Mouse (Mus musculus): ENCODE results near the gene Hoxc10. TPM values are rescaled to one million over a fixed set of nuclear protein-coding genes. Genes with fewer than 3 reads are reported as not detected.

The Hoxc10 gene
- polyA plus RNA-seq (2016; fragmentation: Nextera tagmentation; extraction: Ambion mirVana): not detected in 2 replicates

DNA sequence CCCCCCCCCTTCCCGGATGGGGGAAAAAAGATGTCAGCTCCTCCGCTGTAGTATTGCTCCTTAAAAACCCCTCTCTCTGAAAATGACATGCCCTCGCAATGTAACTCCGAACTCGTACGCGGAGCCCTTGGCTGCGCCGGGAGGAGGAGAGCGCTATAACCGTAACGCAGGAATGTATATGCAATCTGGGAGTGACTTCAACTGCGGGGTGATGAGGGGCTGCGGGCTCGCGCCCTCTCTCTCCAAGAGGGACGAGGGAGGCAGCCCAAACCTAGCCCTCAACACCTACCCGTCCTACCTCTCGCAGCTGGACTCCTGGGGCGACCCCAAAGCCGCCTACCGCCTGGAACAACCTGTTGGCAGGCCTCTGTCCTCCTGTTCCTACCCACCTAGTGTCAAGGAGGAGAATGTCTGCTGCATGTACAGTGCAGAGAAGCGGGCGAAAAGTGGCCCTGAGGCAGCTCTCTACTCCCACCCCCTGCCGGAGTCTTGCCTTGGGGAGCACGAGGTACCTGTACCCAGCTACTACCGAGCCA lies at the start of gene Hoxc10:
Hoxc10 (plus strand) TSS at position 21 of the 536 bp plus-strand sequence.
- no peak within 1 kb of the TSS for H3K9ac ChIP-seq
- ATAC-seq: no peak
- H3K27ac ChIP-seq: no peak within 1 kb of the TSS
- no peaks in the 10 kb centered on the region for H3K36me3 ChIP-seq
- H3K27me3 ChIP-seq (replicated peaks): peaks cover 98% of the 10 kb centered on the region
- H3K4me3 ChIP-seq: peak within 1 kb of the TSS; percentile 9; the same call in 1 of the 2 replicates
- H3K9me3 ChIP-seq (replicated peaks): no peaks in the 10 kb centered on the region
- WGBS (ENCODE audit: insufficient replicate concordance): 4% methylated on average over 27 of the region's 27 CpGs
- H3K4me1 ChIP-seq: no peaks in the 10 kb centered on the region
- peak within 1 kb of the TSS; percentile 27; the same call in 1 of the 2 replicates for H3K4me2 ChIP-seq

DNA sequence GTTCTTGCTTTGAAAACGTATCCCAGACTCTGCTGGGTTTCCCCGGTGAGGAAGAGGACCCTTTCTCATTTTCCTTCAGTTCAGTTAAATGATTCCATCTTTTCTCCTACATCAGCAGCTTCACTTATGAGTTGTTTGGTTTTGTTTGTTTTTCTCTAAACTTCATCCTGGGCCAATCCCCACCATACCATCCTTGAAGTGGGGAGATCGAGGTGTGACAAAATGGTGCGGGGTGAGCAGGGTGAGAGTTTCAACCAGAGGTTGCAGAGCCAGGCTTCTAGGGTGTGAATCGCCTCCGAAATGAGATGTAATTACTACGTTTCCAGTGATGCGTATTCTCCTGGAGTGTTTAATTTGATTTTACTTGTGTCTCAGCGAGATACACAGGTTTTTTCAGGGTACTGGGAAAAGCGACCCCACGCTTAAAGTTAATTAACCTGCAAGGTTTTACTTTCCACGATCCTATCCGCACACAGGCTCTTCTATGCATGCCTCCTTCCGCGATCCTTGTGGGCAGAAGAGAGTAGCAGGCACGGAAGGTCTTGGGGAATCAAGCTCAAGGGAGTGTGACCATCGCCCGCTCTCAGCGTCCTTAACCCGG lies 48.5 kb upstream of the Hoxc10 start:
- Histone ChIP-seq H3K9ac (no peak overlapping the region), H3K4me2 (no peak overlapping the region), H3K4me3 (no peak overlapping the region), H3K4me1 (no peaks in the 10 kb centered on the region), H3K36me3 (no peaks in the 10 kb centered on the region), H3K27me3 (replicated peaks) (peaks cover 93% of the 10 kb centered on the region), H3K9me3 (replicated peaks) (no peaks in the 10 kb centered on the region), H3K27ac (no peak overlapping the region)
- WGBS (ENCODE audit: insufficient replicate concordance): 3% methylated on average over 20 of the region's 20 CpGs
- ATAC-seq: no peak

DNA sequence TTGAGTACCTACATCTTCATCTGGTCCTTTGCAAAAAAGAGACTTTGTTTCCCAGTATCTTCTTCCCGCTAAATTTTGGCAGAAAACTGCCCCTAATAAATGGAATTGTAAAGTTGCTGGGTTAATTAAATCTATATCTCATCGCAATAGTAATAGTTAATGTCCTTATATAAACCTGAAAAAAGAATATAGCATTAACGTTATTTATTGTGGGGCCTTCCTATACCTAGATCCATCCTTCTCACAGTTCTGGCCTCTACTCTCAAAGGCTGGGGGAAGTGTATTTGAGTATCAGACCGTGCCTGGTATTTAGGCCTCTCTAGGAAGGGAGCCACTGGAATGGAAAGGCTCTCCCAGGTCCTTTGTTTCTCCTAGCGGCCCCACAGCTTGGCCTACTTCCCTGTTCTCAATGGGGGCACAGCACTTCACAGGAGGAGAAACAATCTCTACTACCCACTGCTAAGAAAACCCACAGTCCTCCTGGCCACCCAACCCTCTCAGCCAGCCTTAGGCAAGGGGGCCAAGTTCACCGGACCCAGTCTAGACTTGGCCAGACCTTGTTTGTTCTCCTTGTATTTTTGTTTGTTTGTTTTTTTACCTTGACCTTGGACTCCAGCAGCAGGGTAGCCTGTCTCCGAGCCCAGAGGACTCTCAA lies 47.9 kb upstream of the Hoxc10 start:
- no peaks in the 10 kb centered on the region for H3K9me3 ChIP-seq (replicated peaks)
- no peak overlapping the region for H3K27ac ChIP-seq
- no peaks in the 10 kb centered on the region for H3K4me1 ChIP-seq
- peaks cover 94% of the 10 kb centered on the region for H3K27me3 ChIP-seq (replicated peaks)
- WGBS (ENCODE audit: insufficient replicate concordance): 6% methylated on average over 7 of the region's 7 CpGs
- no peak overlapping the region for H3K4me2 ChIP-seq
- H3K4me3 ChIP-seq: no peak overlapping the region
- H3K9ac ChIP-seq: no peak overlapping the region
- no peak for ATAC-seq
- H3K36me3 ChIP-seq: no peaks in the 10 kb centered on the region

DNA sequence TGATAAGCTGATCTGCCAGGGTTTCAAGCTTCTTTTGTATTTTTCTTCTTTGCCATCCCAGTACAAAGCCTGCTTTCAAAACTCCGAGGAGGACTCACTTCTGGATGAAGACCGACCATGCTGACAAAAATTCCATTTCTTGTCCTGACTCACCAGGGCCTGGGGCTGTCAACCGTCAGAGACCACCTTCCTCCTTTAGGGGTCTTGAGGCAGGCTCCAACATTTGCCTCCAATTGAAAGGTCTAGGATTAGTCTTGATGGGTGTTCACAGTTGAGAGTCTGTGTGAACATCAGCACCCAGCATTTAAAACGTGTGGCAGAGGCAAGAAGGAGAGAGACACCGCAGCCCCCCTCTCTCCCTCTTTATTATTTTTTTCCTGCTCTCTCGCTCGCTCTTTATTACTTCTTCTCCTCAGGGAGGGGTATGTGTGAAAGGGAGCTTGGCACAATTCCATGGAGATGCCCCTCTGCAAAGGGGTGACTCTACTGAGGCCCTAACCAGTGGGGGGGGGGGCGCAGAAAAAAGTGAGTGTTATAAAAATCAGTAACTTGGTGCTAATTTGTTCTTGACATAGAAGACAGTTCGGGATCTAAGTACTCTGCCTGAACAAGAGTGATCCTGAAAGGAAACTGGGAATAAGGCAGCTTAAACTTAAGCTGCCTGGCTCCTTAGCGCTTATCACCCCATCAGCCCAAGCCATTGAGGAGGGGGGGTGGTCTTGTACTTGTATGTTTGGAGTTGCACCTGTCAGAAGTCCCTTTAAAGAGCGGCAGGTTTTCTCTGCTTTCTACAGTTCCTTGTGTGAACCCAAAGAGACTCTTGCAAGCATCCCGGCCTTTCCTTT lies 47.0 kb upstream of the Hoxc10 start:
- H3K9ac ChIP-seq: no peak overlapping the region
- H3K27ac ChIP-seq: no peak overlapping the region
- peaks cover 97% of the 10 kb centered on the region for H3K27me3 ChIP-seq (replicated peaks)
- H3K4me2 ChIP-seq: no peak overlapping the region
- H3K4me3 ChIP-seq: no peak overlapping the region
- no peaks in the 10 kb centered on the region for H3K4me1 ChIP-seq
- no peaks in the 10 kb centered on the region for H3K9me3 ChIP-seq (replicated peaks)
- no peaks in the 10 kb centered on the region for H3K36me3 ChIP-seq
- ATAC-seq: no peak
- 5% methylated on average over 12 of the region's 12 CpGs for WGBS (ENCODE audit: insufficient replicate concordance)

DNA sequence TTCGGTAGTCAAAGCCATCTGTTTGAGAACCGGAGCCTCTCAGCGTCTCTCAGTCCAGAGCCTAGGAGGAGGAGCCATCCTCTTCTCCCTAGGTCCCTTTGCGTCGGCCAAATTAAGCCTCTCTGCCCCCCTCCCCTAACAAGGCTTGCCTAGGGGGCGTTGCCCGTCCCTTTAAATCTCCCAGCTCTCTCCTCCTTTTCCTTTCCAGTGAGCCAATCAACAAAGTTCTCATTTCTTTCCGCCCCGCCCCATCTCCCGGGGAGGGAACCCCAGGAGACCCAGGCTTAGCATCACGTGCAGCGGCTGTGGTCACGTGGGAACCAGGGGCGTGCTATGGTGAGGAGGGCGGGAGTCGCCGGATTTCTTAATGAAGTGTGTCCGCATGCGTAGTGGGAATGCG lies 46.0 kb upstream of the Hoxc10 start:
- no peak overlapping the region for H3K9ac ChIP-seq
- peaks cover 99% of the 10 kb centered on the region for H3K27me3 ChIP-seq (replicated peaks)
- ATAC-seq: no peak
- H3K4me3 ChIP-seq: no peak overlapping the region
- no peaks in the 10 kb centered on the region for H3K36me3 ChIP-seq
- WGBS (ENCODE audit: insufficient replicate concordance): 3% methylated on average over 20 of the region's 20 CpGs
- H3K4me2 ChIP-seq: peak overlapping the region; percentile 25
- no peak overlapping the region for H3K27ac ChIP-seq
- no peaks in the 10 kb centered on the region for H3K4me1 ChIP-seq
- no peaks in the 10 kb centered on the region for H3K9me3 ChIP-seq (replicated peaks)

DNA sequence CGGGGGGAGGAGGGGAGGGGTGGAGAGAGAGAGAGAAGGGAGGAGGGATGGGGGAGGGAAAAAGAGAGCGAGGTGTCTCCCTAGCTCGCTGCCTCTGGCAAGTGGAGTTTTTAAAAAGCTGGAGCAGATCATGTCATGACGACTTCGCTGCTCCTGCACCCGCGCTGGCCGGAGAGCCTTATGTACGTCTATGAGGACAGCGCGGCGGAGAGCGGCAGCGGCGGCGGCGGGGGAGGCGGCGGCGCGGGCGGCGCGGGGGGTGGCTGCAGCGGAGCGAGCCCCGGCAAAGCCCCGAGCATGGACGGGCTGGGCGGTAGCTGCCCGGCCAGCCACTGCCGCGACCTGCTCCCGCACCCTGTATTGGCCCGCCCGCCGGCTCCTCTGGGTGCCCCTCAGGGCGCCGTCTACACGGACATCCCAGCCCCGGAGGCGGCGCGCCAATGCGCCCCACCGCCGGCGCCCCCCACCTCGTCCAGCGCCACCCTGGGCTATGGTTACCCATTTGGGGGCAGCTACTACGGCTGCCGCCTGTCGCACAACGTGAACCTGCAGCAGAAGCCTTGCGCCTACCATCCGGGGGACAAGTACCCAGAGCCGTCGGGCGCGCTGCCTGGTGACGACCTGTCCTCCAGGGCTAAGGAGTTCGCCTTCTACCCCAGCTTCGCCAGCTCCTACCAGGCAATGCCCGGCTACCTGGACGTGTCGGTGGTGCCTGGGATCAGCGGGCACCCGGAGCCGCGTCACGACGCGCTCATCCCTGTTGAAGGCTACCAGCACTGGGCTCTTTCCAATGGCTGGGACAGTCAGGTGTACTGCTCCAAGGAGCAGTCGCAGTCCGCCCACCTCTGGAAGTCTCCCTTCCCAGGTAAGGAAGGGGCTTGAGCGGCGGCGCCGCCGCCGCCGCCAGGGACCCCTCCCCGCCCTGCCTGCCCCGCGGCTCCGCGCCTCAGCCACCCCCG lies 45.3 kb upstream of the Hoxc10 start, which contains the start of gene Hoxc13:
Hoxc13 (plus strand) TSS at position 51 of the 959 bp plus-strand sequence.
- Histone ChIP-seq H3K27ac (no peak within 1 kb of the TSS), H3K4me1 (no peaks in the 10 kb centered on the region), H3K4me2 (peak within 1 kb of the TSS; percentile 25), H3K4me3 (no peak within 1 kb of the TSS), H3K9ac (no peak within 1 kb of the TSS), H3K9me3 (replicated peaks) (no peaks in the 10 kb centered on the region), H3K36me3 (no peaks in the 10 kb centered on the region), H3K27me3 (replicated peaks) (peaks cover 99% of the 10 kb centered on the region)
- 3% methylated on average over 68 of the region's 88 CpGs for WGBS (ENCODE audit: insufficient replicate concordance)
- ATAC-seq: no peak

DNA sequence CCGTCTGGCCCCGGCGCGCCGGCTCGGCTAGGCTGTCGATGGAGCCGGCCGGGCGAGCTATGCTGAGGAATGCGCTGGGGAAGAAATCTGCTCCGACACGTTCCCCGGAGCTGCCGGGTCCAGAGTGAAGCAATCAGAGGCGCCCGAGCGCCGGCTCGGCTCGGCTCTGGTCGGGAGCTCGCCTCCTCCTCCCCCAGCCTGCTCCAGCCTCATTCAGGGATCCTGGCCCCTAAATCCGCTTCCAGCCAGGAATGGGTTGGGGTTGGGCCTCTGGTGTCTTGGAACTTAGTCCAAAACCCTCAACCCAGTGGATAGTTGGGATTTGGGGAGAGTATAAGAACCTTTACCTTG lies 44.6 kb upstream of the Hoxc10 start:
- H3K4me2 ChIP-seq: no peak overlapping the region
- no peak overlapping the region for H3K9ac ChIP-seq
- no peak overlapping the region for H3K4me3 ChIP-seq
- H3K27ac ChIP-seq: no peak overlapping the region
- no peaks in the 10 kb centered on the region for H3K4me1 ChIP-seq
- H3K9me3 ChIP-seq (replicated peaks): no peaks in the 10 kb centered on the region
- H3K27me3 ChIP-seq (replicated peaks): peaks cover 99% of the 10 kb centered on the region
- ATAC-seq: no peak
- WGBS (ENCODE audit: insufficient replicate concordance): 1% methylated on average over 24 of the region's 24 CpGs
- H3K36me3 ChIP-seq: no peaks in the 10 kb centered on the region

DNA sequence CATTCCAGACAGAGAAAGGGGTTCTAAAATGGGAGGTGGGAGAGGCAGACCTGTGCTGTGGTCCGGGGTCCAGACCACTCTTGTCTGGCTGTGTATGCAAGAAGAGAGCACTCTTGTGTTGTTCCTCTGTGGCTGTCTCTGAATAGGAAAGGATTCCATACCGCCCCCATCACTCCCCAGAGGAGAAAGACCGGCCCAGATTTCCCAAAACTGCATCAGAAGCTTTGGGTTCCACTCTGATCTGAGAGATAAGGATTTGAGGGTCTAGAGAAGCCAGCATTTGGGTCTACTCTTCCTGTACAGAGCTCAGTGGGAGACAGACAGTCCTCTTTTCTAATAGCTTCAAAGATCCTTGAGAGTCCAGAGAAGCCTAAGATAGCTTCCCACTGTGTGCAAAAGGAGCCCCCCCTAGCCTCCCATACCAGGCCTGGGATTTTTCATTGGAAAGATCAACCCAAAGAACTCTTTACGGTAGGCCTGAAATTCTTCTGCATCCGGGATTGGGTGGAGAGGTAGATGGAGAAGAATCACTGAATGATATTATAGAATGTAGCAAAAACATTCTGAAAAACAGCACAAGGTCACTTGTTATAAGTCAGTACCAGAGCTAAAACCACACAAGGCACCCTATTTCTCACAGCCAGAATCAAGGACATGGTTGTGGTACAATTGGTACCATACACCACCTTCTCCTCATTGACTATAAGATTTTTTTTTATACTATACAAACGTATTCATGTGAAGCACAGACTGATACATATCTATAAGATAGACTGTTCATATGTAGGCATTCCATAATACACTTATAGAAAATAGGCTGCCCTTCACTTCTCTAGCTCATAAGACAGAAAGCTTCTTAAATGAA lies 43.7 kb upstream of the Hoxc10 start:
- Histone ChIP-seq H3K36me3 (no peaks in the 10 kb centered on the region), H3K9ac (no peak overlapping the region), H3K4me2 (no peak overlapping the region), H3K9me3 (replicated peaks) (no peaks in the 10 kb centered on the region), H3K4me1 (no peaks in the 10 kb centered on the region), H3K27ac (no peak overlapping the region), H3K4me3 (no peak overlapping the region), H3K27me3 (replicated peaks) (peaks cover 99% of the 10 kb centered on the region)
- 10% methylated on average over 6 of the region's 6 CpGs for WGBS (ENCODE audit: insufficient replicate concordance)
- no peak for ATAC-seq

DNA sequence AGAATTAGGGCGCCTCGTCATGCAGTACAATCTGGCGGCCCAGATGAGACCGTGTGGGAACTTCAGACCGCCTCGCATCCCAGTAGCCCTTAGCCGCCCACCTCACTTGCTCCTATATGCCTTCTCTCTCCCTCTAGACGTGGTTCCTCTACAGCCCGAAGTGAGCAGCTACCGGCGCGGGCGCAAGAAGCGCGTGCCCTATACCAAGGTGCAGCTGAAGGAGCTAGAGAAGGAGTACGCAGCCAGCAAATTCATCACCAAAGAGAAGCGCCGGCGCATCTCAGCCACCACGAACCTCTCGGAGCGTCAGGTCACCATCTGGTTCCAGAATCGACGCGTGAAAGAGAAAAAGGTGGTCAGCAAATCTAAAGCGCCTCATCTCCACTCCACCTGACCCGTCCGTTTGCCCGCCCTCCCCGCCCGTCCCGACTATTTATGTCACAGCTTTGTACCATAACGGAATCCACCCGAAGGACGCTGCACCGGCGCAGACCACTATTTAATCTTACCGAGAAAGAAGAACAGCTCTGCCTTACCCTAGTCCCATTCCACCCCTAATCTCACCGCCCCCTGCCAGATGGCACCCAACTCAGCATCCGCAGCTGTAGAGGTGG lies 39.5 kb upstream of the Hoxc10 start:
- no peaks in the 10 kb centered on the region for H3K4me1 ChIP-seq
- 3% methylated on average over 40 of the region's 40 CpGs for WGBS (ENCODE audit: insufficient replicate concordance)
- no peak for ATAC-seq

DNA sequence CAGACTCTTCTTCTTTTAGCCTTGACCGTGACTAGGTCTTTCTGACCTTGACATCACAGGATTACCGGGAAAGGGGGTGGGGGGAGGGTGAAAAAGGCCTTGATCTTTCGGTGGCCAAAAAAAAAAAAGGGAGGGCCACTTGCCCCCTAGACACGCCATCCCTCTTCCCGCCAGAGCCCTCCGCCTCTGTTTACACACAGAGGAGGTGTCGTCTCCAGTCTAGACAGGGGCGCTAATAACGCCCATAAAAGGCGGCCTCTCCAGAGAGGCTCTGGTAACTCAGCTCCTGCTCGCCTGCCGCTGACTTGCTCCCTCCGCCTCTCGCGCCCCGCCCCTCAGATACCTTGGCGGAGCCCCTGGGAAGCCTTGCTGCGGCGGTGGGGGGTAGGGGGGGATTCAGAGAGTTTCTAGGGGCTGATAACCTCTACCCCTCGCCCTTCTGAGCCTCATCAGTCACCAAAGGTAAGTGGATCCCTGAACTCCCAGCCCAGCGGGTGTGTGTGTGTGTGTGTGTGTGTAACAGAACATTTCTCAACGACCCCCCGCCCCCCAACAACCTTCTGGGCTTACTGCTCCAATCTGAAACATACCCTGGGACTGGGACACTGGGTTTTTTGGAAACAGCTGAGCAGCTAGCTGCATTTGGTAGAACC lies 34.8 kb upstream of the Hoxc10 start:
- no peak for ATAC-seq
- H3K4me1 ChIP-seq: no peaks in the 10 kb centered on the region
- no peaks in the 10 kb centered on the region for H3K9me3 ChIP-seq (replicated peaks)
- H3K27me3 ChIP-seq (replicated peaks): peaks cover 100% of the 10 kb centered on the region
- 4% methylated on average over 23 of the region's 23 CpGs for WGBS (ENCODE audit: insufficient replicate concordance)
- H3K36me3 ChIP-seq: no peaks in the 10 kb centered on the region
- H3K4me2 ChIP-seq: no peak overlapping the region
- H3K27ac ChIP-seq: no peak overlapping the region
- H3K4me3 ChIP-seq: no peak overlapping the region
- no peak overlapping the region for H3K9ac ChIP-seq

More for the DNA sequence above, 39.5 kb upstream of the Hoxc10 start:
- Histone ChIP-seq H3K27me3 (replicated peaks) (peaks cover 99% of the 10 kb centered on the region), H3K4me2 (no peak overlapping the region), H3K9ac (no peak overlapping the region), H3K27ac (no peak overlapping the region), H3K36me3 (no peaks in the 10 kb centered on the region), H3K4me3 (no peak overlapping the region), H3K9me3 (replicated peaks) (no peaks in the 10 kb centered on the region)

All from liver, embryonic 12.5 days (tissue).